Mouse (Mus musculus): ENCODE measurements around the gene Sdccag8. TPM values are rescaled to one million over a fixed set of nuclear protein-coding genes. Genes with fewer than 3 reads are reported as not detected.
"Not testable (repeated sequence)": the region's sequence is repeated elsewhere in the genome, so short reads cannot be mapped to it uniquely, and the experiment has no call there.

Sdccag8 gene
- polyA plus RNA-seq, 1 experiment = 4.0 TPM

DNA sequence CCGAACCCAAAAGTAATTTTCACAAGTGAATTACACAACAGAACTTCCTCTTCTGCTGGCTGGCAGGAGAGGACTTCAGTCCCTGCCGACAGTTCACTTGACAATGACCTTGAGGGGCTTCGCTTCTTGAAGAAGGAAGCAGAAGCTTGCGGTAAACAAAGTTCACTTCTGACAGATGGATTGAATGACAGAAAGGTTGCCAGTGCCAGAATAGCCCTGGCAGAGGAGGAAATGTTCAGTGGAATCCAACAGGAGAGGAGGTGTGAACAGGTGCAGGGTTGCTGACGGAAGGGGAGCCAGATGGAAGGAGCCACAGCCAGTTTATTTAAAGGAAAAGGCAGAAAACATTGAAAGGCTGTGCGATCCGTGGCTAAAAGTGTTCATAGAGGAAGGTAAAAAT lies 118.9 kb downstream of the Sdccag8 start:
- WGBS = 29% methylated on average over 7 of the region's 7 CpGs
- Histone ChIP-seq H3K27ac (ENCODE audit: insufficient read depth, low read length) (no peak overlapping the region), H3K36me3 (ENCODE audit: control insufficient read depth, insufficient read depth, low read length) (no peaks in the 10 kb centered on the region), H3K4me3 (ENCODE audit: extremely low read depth, insufficient read depth, insufficient read length) (no peak overlapping the region), H3K27me3 (ENCODE audit: control insufficient read depth, insufficient read depth, low read length) (no peaks in the 10 kb centered on the region), H3K4me1 (ENCODE audit: control insufficient read depth, insufficient read depth, insufficient read length) (peaks cover 2% of the 10 kb centered on the region; the same call in 1 of the 2 replicates)
- TF ChIP-seq POLR2A (IDR thresholded peaks at IDR 0.05; ENCODE audit: low read depth, low read length) (no peak), CTCF (IDR thresholded peaks at IDR 0.05; ENCODE audit: extremely low read depth, insufficient read depth, insufficient read length, insufficient replicate concordance) (no peak)
- no peak for DNase-seq (ENCODE audit: low read depth in 1 of 2, low spot score in 2 of 2)

DNA sequence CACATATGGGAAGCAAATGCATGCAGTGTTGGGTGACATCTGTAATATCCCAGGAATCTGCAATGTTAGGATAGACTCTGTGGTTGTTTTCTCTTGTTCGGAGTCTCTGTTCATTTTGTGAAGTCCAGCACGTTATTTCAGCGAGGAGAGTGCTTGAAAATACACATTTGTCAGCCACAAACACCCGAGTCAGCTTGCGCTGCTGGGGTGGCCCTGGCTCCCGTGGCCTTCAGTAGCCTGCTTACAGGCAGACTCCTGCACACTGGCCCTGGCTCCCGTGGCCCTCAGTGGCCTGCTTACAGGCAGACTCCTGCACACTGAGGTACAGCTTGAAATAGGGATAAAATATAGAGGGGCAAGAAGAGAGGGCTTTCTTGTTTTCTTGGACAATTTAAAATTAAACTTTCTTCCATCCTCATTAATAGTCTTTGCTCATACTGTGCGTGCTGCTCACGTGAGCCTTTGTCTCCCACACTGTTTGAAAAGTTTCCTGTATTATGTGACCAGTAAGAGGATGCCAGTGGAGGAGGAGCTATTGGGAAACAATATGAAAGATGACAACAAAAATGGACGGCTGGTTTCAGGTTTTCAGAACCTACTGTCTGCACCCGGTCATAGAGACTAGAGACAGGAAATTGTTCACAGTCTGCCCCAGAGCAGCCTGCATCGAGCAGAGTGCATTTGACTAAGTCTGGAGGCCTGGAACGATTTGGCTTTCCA lies 119.7 kb downstream of the Sdccag8 start:
- H3K4me3 ChIP-seq (ENCODE audit: extremely low read depth, insufficient read depth, insufficient read length) = no peak overlapping the region
- TF ChIP-seq CTCF (IDR thresholded peaks at IDR 0.05; ENCODE audit: extremely low read depth, insufficient read depth, insufficient read length, insufficient replicate concordance) (no peak), POLR2A (IDR thresholded peaks at IDR 0.05; ENCODE audit: low read depth, low read length) (no peak)
- DNase-seq (ENCODE audit: low read depth in 1 of 2, low spot score in 2 of 2) = no peak
- H3K27me3 ChIP-seq (ENCODE audit: control insufficient read depth, insufficient read depth, low read length) = no peaks in the 10 kb centered on the region
- no peaks in the 10 kb centered on the region for H3K36me3 ChIP-seq (ENCODE audit: control insufficient read depth, insufficient read depth, low read length)
- peaks cover 2% of the 10 kb centered on the region; the same call in 1 of the 2 replicates for H3K4me1 ChIP-seq (ENCODE audit: control insufficient read depth, insufficient read depth, insufficient read length)
- no peak overlapping the region for H3K27ac ChIP-seq (ENCODE audit: insufficient read depth, low read length)
- WGBS = 79% methylated on average over 13 of the region's 13 CpGs

DNA sequence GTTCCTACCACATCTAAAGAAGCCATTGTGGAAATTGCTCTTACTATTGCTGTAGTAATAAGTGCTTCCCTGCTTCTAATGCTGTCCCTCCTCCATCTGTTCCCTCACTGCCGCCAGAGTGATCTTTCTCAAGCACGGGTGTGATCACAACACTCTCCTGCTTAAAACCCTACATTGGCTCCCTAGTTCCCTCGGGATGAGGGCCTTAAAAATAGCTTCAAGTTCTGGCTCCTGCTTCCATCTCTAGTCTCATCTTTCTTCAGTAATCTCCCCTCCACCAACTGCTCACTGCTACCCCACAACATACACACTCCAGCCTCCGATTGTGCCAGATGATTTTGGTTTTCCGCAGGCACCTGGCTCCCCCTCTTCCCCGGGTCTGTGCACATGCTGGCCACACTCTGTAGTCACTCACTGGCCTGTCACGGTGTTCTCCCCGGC lies 125.5 kb downstream of the Sdccag8 start:
- WGBS = 85% methylated on average over 8 of the region's 8 CpGs
- Histone ChIP-seq H3K4me3 (ENCODE audit: extremely low read depth, insufficient read depth, insufficient read length) (no peak overlapping the region), H3K36me3 (ENCODE audit: control insufficient read depth, insufficient read depth, low read length) (no peaks in the 10 kb centered on the region), H3K4me1 (ENCODE audit: control insufficient read depth, insufficient read depth, insufficient read length) (no peaks in the 10 kb centered on the region), H3K27me3 (ENCODE audit: control insufficient read depth, insufficient read depth, low read length) (no peaks in the 10 kb centered on the region), H3K27ac (ENCODE audit: insufficient read depth, low read length) (no peak overlapping the region)
- no peak for DNase-seq (ENCODE audit: low read depth in 1 of 2, low spot score in 2 of 2)
- no peak for TF ChIP-seq CTCF (IDR thresholded peaks at IDR 0.05; ENCODE audit: extremely low read depth, insufficient read depth, insufficient read length, insufficient replicate concordance)
- no peak for TF ChIP-seq POLR2A (IDR thresholded peaks at IDR 0.05; ENCODE audit: low read depth, low read length)

DNA sequence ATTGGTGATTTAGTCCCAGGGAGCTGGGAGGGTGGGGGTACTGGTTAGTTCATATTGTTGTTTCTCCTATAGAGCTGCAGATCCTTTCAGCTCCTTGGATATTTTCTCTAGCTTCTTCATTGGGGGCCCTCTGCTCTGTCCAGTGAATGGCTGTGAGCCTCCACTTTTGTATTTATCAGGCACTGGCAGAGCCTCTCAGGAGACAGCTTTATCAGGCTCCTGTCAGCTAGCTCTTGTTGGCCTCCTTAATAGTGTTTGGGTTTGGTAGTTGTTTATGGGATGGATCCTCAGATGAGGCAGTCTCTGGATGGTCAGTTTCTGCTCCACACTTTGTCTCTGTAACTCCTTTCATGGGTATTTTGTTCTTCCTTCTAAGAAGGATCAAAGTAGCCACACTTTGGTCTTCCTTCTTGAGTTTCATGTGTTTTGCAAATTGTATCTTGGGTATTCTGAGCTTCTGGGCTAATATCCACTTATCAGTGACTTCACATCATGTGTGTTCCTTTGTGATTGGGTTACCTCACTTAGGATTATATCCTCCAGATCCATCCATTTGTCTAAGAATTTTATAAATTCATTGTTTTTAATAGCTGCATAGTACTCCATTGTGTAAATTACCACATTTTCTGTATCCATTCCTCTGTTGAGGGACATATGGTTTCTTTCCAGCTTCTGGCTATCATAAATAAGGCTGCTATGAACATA lies 127.0 kb downstream of the Sdccag8 start:
- not testable (repeated sequence) for H3K27me3 ChIP-seq (ENCODE audit: control insufficient read depth, insufficient read depth, low read length); H3K4me1 ChIP-seq (ENCODE audit: control insufficient read depth, insufficient read depth, insufficient read length); H3K36me3 ChIP-seq (ENCODE audit: control insufficient read depth, insufficient read depth, low read length); H3K4me3 ChIP-seq (ENCODE audit: extremely low read depth, insufficient read depth, insufficient read length); H3K27ac ChIP-seq (ENCODE audit: insufficient read depth, low read length); DNase-seq (ENCODE audit: low read depth in 1 of 2, low spot score in 2 of 2)

DNA sequence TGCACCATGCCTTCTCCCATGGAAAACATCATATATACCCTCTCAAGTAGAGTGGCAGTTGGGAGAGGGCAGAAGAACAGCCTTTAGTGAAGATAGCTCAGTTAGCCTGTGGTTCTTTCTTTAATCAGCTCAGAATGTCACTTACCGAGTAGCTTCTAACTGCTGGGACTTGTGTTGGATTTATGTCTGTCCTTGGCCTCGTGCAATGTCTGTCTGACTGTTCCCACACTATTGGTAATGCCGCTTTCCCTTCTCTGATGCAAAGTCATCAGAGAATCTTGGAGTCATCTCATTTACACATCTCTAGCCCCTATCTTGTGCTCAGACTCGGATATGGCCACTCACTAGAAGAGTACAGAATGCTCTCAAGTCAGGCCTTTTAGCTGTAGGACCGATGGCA lies 128.7 kb downstream of the Sdccag8 start:
- no peak overlapping the region for H3K4me3 ChIP-seq (ENCODE audit: extremely low read depth, insufficient read depth, insufficient read length)
- WGBS = 94% methylated on average over 5 of the region's 5 CpGs
- H3K4me1 ChIP-seq (ENCODE audit: control insufficient read depth, insufficient read depth, insufficient read length) = no peaks in the 10 kb centered on the region
- peaks cover 3% of the 10 kb centered on the region for H3K36me3 ChIP-seq (ENCODE audit: control insufficient read depth, insufficient read depth, low read length)
- no peak for DNase-seq (ENCODE audit: low read depth in 1 of 2, low spot score in 2 of 2)
- no peak overlapping the region for H3K27ac ChIP-seq (ENCODE audit: insufficient read depth, low read length)
- no peaks in the 10 kb centered on the region for H3K27me3 ChIP-seq (ENCODE audit: control insufficient read depth, insufficient read depth, low read length)
- no peak for TF ChIP-seq POLR2A (IDR thresholded peaks at IDR 0.05; ENCODE audit: low read depth, low read length)
- TF ChIP-seq CTCF (IDR thresholded peaks at IDR 0.05; ENCODE audit: extremely low read depth, insufficient read depth, insufficient read length, insufficient replicate concordance) = no peak

DNA sequence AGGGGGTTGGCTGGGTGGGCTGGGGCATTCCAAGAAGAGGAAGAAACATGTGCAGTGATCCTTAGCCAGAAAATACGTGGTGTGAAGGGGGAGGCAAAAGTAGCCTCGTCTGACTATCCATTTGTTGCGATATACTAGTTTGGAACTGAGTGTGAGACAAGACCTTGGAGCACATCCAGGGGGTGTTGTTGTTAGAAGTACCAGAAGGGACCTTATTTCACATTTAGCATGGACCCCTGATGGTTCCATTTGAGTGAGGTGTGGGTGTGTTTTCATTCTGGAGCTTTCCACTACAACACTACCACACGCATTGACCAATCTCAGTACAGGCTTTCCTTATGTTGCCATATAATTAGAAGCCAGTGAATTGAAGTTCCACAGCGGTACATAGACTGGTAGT lies 129.5 kb downstream of the Sdccag8 start:
- H3K27ac ChIP-seq (ENCODE audit: insufficient read depth, low read length) = no peak overlapping the region
- no peak for TF ChIP-seq CTCF (IDR thresholded peaks at IDR 0.05; ENCODE audit: extremely low read depth, insufficient read depth, insufficient read length, insufficient replicate concordance)
- TF ChIP-seq POLR2A (IDR thresholded peaks at IDR 0.05; ENCODE audit: low read depth, low read length) = no peak
- H3K27me3 ChIP-seq (ENCODE audit: control insufficient read depth, insufficient read depth, low read length) = no peaks in the 10 kb centered on the region
- H3K36me3 ChIP-seq (ENCODE audit: control insufficient read depth, insufficient read depth, low read length) = peaks cover 3% of the 10 kb centered on the region
- no peaks in the 10 kb centered on the region for H3K4me1 ChIP-seq (ENCODE audit: control insufficient read depth, insufficient read depth, insufficient read length)
- H3K4me3 ChIP-seq (ENCODE audit: extremely low read depth, insufficient read depth, insufficient read length) = no peak overlapping the region
- no peak for DNase-seq (ENCODE audit: low read depth in 1 of 2, low spot score in 2 of 2)
- 80% methylated on average over 5 of the region's 5 CpGs for WGBS
